Mouse (Mus musculus) liver, adult 2 months (tissue): ENCODE measurements at regions not wholly inside any gene's neighbourhood (a gene's known extent, or its start where the extent isn't known, plus 50 kb on each side); places are given as distances from the start of the nearest gene placed in this dataset.

Experiments used
- DNase-seq: peaks from one replicate; pipeline ENCODE4 v3.0.0-alpha.2; 2011; ENCODE audit warnings: low read depth, low spot score; ENCODE audit errors: extremely low read depth
- H3K27ac ChIP-seq: fragments of 200-500 bp; replicated peaks from 2 replicates; pipeline ENCODE4 v1.5.1; 2012; ENCODE audit warnings: low read depth, mild to moderate bottlenecking, control low read depth, inconsistent platforms, low read length; ENCODE audit not compliant: insufficient read depth
- H3K27me3 ChIP-seq: fragments of 200-500 bp; 2 replicates; pipeline ENCODE4 v1.6.1; 2012; ENCODE audit warnings: mild to moderate bottlenecking, moderate library complexity, low read length, inconsistent platforms; ENCODE audit not compliant: control insufficient read depth, insufficient read depth
- H3K36me3 ChIP-seq: fragments of 200-500 bp; 2 replicates; pipeline ENCODE4 v1.6.1; 2012; ENCODE audit warnings: low read length, inconsistent platforms; ENCODE audit not compliant: control insufficient read depth, insufficient read depth
- H3K4me1 ChIP-seq: fragments of 200-500 bp; 2 replicates; pipeline ENCODE4 v1.6.1; 2011; ENCODE audit warnings: low read length; ENCODE audit not compliant: control insufficient read depth, insufficient read depth
- H3K4me3 ChIP-seq: fragments of 200-500 bp; 2 replicates; pipeline ENCODE4 v1.5.1; 2011; ENCODE audit warnings: low read depth, mild to moderate bottlenecking, control low read depth, low read length, moderate library complexity; ENCODE audit not compliant: insufficient read depth
- H3K79me2 ChIP-seq: fragments of 200-500 bp; 2 replicates; pipeline ENCODE4 v1.6.1; 2012; ENCODE audit warnings: inconsistent platforms, mild to moderate bottlenecking, low read length, moderate library complexity; ENCODE audit not compliant: control insufficient read depth, insufficient read depth
- H3K9ac ChIP-seq: fragments of 200-500 bp; 2 replicates; pipeline ENCODE4 v1.6.1; 2012; ENCODE audit warnings: low read depth, mild to moderate bottlenecking, control low read depth, inconsistent platforms, low read length
- CTCF ChIP-seq: fragments of 200-500 bp; IDR thresholded peaks from 2 replicates; pipeline ENCODE4 v1.5.1; 2011; ENCODE audit warnings: low read depth, low read length, control low read depth
- POLR2A ChIP-seq: fragments of 200-500 bp; IDR thresholded peaks from 2 replicates; pipeline ENCODE4 v1.6.1; 2011; ENCODE audit warnings: low read length, control low read depth; ENCODE audit not compliant: insufficient read depth; ENCODE audit errors: extremely low read depth
- WGBS: fragments of 180-500 bp; shearing (Covaris S2); methylation state at CpG from one replicate; pipeline ENCODE4 v1.1.7; 2018; 5-methylcytosine and 5-hydroxymethylcytosine counted together

GRCm38 (mm10) chr3:139867499-139867898 is 662.0 kb downstream of the Stpg2 start:
- no peaks in the 10 kb centered on the region for H3K4me1 ChIP-seq
- no peaks in the 10 kb centered on the region for H3K27me3 ChIP-seq
- no peak overlapping the region for H3K27ac ChIP-seq
- H3K4me3 ChIP-seq, result no peak overlapping the region
- H3K9ac ChIP-seq, result no peak overlapping the region
- H3K79me2 ChIP-seq, result no peaks in the 10 kb centered on the region
- WGBS, result 71% methylated on average over 3 of the region's 3 CpGs
- DNase-seq, result no peak
- H3K36me3 ChIP-seq, result no peaks in the 10 kb centered on the region
- TF ChIP-seq CTCF (no peak), POLR2A (no peak)

- Histone ChIP-seq H3K4me1 (no peaks in the 10 kb centered on the region), H3K9ac (no peak overlapping the region), H3K4me3 (no peak overlapping the region), H3K27ac (no peak overlapping the region), H3K79me2 (no peaks in the 10 kb centered on the region), H3K27me3 (no peaks in the 10 kb centered on the region), H3K36me3 (no peaks in the 10 kb centered on the region)
- WGBS, result 81% methylated on average over 3 of the region's 3 CpGs
- TF ChIP-seq CTCF (no peak), POLR2A (no peak)
- no peak for DNase-seq
These were observed 664.3 kb downstream of the Stpg2 start for GRCm38 (mm10) chr3:139869779-139870178.

- 72% methylated on average over 14 of the region's 14 CpGs for WGBS
These were observed 680.7 kb downstream of the Stpg2 start for GRCm38 (mm10) chr3:139885942-139886860.

DNA sequence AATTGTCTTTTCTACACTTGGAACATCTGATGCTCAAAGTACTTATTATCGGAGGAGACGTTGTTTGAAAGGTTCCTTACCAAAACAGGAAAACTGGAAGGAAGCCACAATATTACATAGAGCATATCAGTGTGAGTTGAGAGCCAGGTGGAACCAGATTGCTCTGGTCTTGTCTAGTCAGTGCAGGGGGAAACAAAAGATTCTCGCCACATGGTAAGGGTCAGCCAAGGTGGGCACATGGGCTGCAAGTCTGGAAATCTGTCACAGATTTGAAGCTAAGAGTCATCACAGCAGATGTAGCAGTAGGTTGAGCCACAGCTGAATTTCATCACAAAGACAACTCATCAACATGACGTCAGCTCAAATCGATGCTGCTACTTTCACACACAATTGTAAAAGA is 681.8 kb downstream of the Stpg2 start:
- no peak for DNase-seq
- no peak overlapping the region for H3K4me3 ChIP-seq
- no peaks in the 10 kb centered on the region for H3K79me2 ChIP-seq
- 82% methylated on average over 5 of the region's 5 CpGs for WGBS
- H3K36me3 ChIP-seq, result no peaks in the 10 kb centered on the region
- H3K27me3 ChIP-seq, result no peaks in the 10 kb centered on the region
- TF ChIP-seq CTCF, result no peak
- TF ChIP-seq POLR2A, result no peak
- no peak overlapping the region for H3K27ac ChIP-seq
- H3K9ac ChIP-seq, result no peak overlapping the region
- no peaks in the 10 kb centered on the region for H3K4me1 ChIP-seq

More at GRCm38 (mm10) chr3:139885942-139886860, 680.7 kb downstream of the Stpg2 start:
- Histone ChIP-seq H3K4me1 (no peaks in the 10 kb centered on the region), H3K79me2 (no peaks in the 10 kb centered on the region), H3K27me3 (no peaks in the 10 kb centered on the region), H3K9ac (no peak overlapping the region), H3K27ac (no peak overlapping the region), H3K36me3 (no peaks in the 10 kb centered on the region), H3K4me3 (no peak overlapping the region)
- no peak for DNase-seq
- no peak for TF ChIP-seq POLR2A
- no peak for TF ChIP-seq CTCF

- Histone ChIP-seq H3K27ac (no peak overlapping the region), H3K4me3 (no peak overlapping the region), H3K79me2 (no peaks in the 10 kb centered on the region), H3K27me3 (no peaks in the 10 kb centered on the region), H3K4me1 (no peaks in the 10 kb centered on the region), H3K9ac (no peak overlapping the region), H3K36me3 (no peaks in the 10 kb centered on the region)
- 41% methylated on average over 1 of the region's 1 CpGs for WGBS
- no peak for TF ChIP-seq CTCF
- no peak for TF ChIP-seq POLR2A
- DNase-seq, result no peak
These were observed 683.0 kb downstream of the Stpg2 start for GRCm38 (mm10) chr3:139888537-139888936.

DNA sequence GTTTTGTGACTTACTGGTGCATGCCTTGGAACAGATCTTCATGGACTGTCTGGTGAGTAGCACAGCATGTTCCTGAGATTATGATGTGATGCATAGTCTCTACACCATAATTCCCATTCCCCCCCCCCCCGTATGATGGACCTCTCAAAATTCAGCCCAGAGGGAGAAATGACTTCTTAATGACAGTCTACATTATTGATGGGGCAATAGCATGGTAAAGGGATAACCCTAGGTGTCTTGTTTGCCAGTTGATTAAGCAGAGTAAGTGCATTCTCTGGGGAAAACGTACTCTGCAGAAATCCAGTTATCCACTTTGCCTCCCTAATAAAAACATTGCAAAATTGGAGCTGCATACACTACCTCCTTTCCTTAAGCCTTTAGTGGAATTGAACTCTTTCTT is 684.7 kb downstream of the Stpg2 start:
- Histone ChIP-seq H3K27ac (no peak overlapping the region), H3K9ac (no peak overlapping the region), H3K4me3 (no peak overlapping the region), H3K36me3 (no peaks in the 10 kb centered on the region), H3K79me2 (no peaks in the 10 kb centered on the region), H3K4me1 (no peaks in the 10 kb centered on the region), H3K27me3 (no peaks in the 10 kb centered on the region)
- no peak for DNase-seq
- TF ChIP-seq POLR2A, result no peak
- no peak for TF ChIP-seq CTCF
- WGBS, result 73% methylated on average over 2 of the region's 2 CpGs
